Mouse (Mus musculus) E14TG2a.4 (cell line): ENCODE results near the gene Ankrd63.

Source experiments
- H3K27me3 ChIP-seq: 2 replicates; pipeline ENCODE4 v1.6.1; 2014; ENCODE audit warnings: low read length, control low read depth; ENCODE audit not compliant: insufficient read depth
- H3K36me3 ChIP-seq: 2 replicates; pipeline ENCODE4 v1.6.1; 2014; ENCODE audit warnings: low read length, control low read depth; ENCODE audit not compliant: insufficient read depth
- H3K4me1 ChIP-seq: replicated peaks from 2 replicates; pipeline ENCODE4 v1.6.1; 2014; ENCODE audit warnings: low read depth, low read length, control low read depth
- H3K4me3 ChIP-seq: replicated peaks from 2 replicates; pipeline ENCODE4 v1.5.1; 2014; ENCODE audit warnings: mild to moderate bottlenecking, low read length
- H3K9me3 ChIP-seq: 2 replicates; pipeline ENCODE4 v1.6.1; 2014; ENCODE audit warnings: low read length, control low read depth
- CTCF ChIP-seq: conservative IDR thresholded peaks from 2 replicates; pipeline ENCODE4 v1.5.1; 2014; ENCODE audit warnings: low read length
- NANOG ChIP-seq: IDR thresholded peaks from 2 replicates; pipeline ENCODE4 v1.6.1; 2014; ENCODE audit warnings: borderline replicate concordance, low read length, mixed read lengths
- POU5F1 ChIP-seq: IDR thresholded peaks from 2 replicates; pipeline ENCODE4 v1.6.1; 2014; ENCODE audit warnings: low read length, borderline replicate concordance

Ankrd63 gene

DNA sequence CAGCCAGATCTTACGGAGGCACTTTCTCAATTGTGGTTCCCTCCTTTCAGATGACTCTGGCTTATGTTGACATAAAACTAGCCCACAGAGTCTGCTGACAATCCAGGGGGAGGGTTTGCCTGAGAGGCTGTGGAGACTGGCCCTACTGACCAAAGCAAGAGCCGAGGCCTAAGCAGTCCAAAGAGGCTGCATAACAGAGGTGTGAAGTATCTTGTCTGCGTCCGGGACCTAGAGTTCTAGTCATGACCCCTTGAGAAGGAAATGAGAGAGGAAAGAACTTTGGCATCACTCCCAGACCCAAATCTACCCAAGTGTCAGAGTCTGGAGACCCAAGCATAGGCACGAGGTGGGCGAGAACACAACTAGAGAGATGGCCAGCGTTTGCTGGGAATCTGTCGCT lies 17.1 kb downstream of the Ankrd63 start:
- TF ChIP-seq POU5F1: no peak
- TF ChIP-seq CTCF: no peak
- no peak for TF ChIP-seq NANOG
- Histone ChIP-seq H3K4me3 (no peak overlapping the region), H3K27me3 (peaks cover 30% of the 10 kb centered on the region), H3K36me3 (no peaks in the 10 kb centered on the region), H3K4me1 (peaks cover 10% of the 10 kb centered on the region), H3K9me3 (no peaks in the 10 kb centered on the region)

DNA sequence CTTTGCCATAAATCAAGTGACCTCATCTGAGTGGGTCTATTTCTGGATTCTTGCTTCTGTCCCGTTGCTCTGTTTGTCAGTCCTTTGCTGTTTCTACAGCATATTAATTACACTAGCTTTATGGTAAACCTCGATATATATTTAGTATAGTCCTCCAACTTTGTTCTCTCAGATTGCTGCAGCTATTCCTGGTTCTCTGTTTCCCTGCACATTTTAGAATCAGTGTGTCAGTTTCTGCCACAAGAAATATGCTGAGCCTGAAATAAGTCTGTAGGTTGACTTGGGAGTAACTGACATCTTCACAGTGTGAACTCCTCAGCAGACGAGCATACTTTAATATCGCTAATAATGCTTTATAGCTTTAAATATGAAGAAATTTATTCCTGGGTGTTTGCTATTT lies 18.7 kb downstream of the Ankrd63 start:
- peaks cover 10% of the 10 kb centered on the region for H3K4me1 ChIP-seq
- no peaks in the 10 kb centered on the region for H3K9me3 ChIP-seq
- no peaks in the 10 kb centered on the region for H3K36me3 ChIP-seq
- TF ChIP-seq CTCF: no peak
- no peak for TF ChIP-seq POU5F1
- no peak for TF ChIP-seq NANOG
- peaks cover 31% of the 10 kb centered on the region for H3K27me3 ChIP-seq
- no peak overlapping the region for H3K4me3 ChIP-seq

DNA sequence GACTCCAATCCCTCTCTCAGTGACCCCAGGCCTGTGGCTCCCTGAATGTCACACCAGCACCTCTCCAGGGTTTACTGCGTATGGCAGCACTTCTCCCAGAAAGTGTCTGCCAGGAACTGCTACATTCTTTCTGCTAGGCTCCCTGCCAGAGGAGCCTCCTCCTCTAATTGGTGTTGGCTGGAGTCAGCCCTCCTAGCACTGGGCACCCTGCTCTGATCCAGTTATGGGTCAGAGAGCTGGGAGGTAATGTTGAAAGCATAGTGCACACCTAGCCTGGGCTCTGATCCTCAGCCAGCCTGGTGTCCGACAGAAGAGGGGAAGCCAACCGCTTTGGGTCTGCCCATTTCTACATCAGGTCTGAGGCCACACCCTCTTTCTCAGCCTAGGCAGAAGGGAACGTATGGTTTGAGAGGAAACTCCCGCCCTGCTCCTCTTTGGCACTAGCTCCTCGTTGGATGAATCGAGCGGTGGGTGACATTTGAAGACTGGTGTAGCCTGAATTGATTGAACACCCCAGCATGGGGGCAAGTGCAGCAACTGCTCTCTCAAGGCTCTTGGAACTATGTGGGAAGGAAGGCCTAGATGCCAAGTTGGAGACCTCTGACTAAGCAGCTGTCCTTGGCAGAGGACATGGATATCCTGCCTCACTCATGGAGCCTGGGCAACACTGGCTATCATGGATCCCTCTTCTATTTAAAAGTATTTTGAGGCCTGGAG lies 21.1 kb downstream of the Ankrd63 start:
- H3K4me3 ChIP-seq: no peak overlapping the region
- peaks cover 42% of the 10 kb centered on the region for H3K27me3 ChIP-seq
- peaks cover 14% of the 10 kb centered on the region for H3K4me1 ChIP-seq
- 0 out of 2 replicates have a peak, but pooled peaks cover 4% of the 10 kb centered on the region for H3K36me3 ChIP-seq
- no peak for TF ChIP-seq POU5F1
- no peak for TF ChIP-seq CTCF
- TF ChIP-seq NANOG: no peak
- no peaks in the 10 kb centered on the region; the same call in 1 of the 2 replicates for H3K9me3 ChIP-seq

DNA sequence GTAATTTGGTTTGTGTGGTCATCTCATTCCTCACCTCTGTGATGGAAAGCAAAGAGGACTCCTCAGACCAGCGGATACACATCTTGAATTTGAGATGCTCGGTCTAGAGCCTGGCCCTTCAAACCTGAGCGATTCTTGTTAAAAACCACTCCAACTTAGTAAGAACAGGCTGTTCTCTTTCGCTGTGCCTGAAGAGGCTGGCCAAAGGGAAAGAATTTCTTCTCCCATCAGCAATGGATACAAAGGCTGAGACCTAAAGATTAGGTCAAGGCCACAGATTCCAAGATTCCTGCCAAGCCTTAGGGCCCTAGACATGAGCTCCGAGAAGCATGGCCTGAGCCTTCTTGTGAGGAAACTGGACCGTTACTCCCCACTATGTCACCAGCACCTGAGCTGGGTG lies 22.8 kb downstream of the Ankrd63 start:
- H3K36me3 ChIP-seq: 0 out of 2 replicates have a peak, but pooled peaks cover 4% of the 10 kb centered on the region
- peaks cover 24% of the 10 kb centered on the region for H3K4me1 ChIP-seq
- no peak for TF ChIP-seq POU5F1
- TF ChIP-seq CTCF: no peak
- TF ChIP-seq NANOG: no peak
- no peaks in the 10 kb centered on the region; the same call in 1 of the 2 replicates for H3K9me3 ChIP-seq
- H3K4me3 ChIP-seq: no peak overlapping the region
- peaks cover 47% of the 10 kb centered on the region for H3K27me3 ChIP-seq

DNA sequence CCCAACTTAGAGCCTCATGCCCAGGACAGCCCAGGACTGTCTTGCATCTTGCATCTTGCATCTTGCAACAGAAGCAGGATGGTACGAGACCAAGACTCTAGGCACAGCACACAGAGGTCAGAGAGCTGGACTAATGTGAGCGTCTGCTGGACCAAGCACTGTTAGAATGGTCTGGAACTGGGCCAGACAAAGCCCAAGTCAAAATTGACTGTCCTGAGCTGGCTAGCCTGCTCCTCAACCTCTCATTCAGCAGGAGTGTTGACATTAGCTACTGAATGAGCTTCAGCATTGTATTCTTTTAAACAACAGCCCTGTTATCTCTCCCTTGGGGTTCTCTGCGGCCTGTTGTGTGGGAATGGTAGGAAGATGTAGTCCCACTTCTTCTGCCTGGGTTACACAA lies 24.2 kb downstream of the Ankrd63 start:
- H3K27me3 ChIP-seq: peaks cover 58% of the 10 kb centered on the region
- peaks cover 38% of the 10 kb centered on the region for H3K4me1 ChIP-seq
- no peaks in the 10 kb centered on the region; the same call in 1 of the 2 replicates for H3K9me3 ChIP-seq
- TF ChIP-seq POU5F1 (no peak), NANOG (no peak), CTCF (no peak)
- no peak overlapping the region for H3K4me3 ChIP-seq
- 0 out of 2 replicates have a peak, but pooled peaks cover 4% of the 10 kb centered on the region for H3K36me3 ChIP-seq

DNA sequence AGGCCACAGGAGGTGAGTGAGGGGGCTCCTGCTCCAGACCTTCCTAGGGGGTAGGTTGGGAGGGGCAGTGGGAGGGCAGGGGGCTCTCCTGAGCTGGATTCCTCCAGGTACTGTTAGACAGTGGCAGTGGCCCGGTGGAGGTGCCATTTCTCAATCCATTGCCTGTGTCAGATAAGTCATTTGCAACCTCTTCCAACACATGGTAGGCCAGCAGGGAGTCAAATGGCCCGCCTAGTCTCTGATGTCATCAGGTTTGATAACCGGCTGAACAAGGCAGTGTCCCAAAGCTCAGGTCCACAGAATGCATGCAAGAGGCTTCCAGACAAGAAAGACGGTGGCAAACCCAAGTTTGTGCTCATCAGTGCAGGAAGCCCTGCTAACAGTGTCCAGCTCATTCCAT lies 25.9 kb downstream of the Ankrd63 start:
- peak overlapping the region; percentile 83 for H3K4me3 ChIP-seq
- H3K27me3 ChIP-seq: peaks cover 58% of the 10 kb centered on the region
- H3K4me1 ChIP-seq: peaks cover 53% of the 10 kb centered on the region
- TF ChIP-seq NANOG: no peak
- no peaks in the 10 kb centered on the region; the same call in 1 of the 2 replicates for H3K9me3 ChIP-seq
- 0 out of 2 replicates have a peak, but pooled peaks cover 4% of the 10 kb centered on the region for H3K36me3 ChIP-seq

DNA sequence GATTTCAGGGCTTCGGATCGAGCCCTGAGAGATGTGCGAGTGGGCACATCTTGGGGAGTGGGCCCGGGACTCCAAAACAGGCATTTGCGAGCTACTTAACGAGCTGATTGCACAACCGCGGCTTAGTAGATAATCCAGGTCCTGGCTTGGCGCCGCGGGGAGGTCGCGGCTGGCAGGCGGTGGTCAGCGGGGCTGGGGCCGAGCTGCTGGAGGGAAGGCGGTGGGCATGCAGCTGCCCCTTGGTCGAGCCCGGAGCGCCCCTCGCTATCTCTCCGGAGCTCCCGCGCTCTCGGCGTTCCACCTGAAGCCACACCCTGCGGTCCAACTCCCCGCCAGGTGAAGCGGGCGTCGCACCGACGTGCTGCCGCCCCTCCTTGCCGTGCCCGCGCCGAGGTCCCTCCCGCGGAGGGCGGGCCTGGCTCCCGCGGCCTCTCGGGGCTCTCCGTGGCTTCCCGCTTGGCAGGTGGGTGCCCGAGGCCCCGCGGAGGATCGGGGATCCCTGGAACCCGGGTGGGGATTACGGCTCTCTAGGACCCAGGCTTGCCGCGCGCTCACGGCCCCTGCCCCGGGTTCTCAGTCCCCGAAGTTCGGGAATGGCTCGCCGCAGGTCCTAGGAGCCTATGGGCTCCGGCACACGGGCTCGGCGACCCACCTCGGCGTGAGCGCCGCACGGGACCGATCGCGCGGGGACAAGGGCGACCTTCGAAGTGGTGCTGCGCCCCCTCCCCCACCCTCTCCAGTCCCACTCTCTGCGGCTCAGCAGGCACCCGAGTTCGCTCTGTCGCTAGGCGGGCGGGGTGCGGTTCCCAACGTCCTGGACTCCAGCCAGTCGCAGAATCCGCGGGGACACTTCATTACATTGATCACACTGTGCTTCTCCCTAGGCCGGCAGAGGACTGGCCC lies 26.7 kb downstream of the Ankrd63 start:
- peaks cover 53% of the 10 kb centered on the region for H3K4me1 ChIP-seq
- no peak for TF ChIP-seq POU5F1
- TF ChIP-seq CTCF: no peak
- TF ChIP-seq NANOG: no peak

DNA sequence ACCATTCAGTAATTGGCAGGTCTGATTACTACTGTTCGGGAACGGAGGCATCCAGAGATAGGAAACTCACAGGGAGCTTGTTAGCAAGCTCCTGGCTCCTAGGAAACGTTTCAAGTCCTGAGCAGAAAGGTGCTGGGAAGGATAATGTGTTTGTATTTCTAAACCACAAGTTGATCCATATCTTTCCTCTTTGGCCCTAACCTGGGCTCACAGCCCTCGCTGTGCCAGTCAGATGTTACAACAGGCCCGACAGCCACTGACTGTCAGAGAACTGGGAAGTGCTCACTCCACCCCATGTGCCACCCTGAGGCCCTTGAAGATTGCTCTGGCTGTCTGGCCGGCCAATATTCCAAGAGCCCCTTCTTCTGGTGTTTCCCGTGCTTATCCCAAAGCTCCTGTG lies 29.3 kb downstream of the Ankrd63 start:
- H3K4me3 ChIP-seq: peak overlapping the region; percentile 56
- no peaks in the 10 kb centered on the region for H3K36me3 ChIP-seq
- H3K9me3 ChIP-seq: no peaks in the 10 kb centered on the region; the same call in 1 of the 2 replicates
- TF ChIP-seq POU5F1: no peak
- TF ChIP-seq NANOG: no peak
- no peak for TF ChIP-seq CTCF
- peaks cover 62% of the 10 kb centered on the region for H3K4me1 ChIP-seq
- peaks cover 48% of the 10 kb centered on the region for H3K27me3 ChIP-seq

More for the DNA sequence above, 26.7 kb downstream of the Ankrd63 start:
- H3K27me3 ChIP-seq: peaks cover 58% of the 10 kb centered on the region
- H3K9me3 ChIP-seq: no peaks in the 10 kb centered on the region; the same call in 1 of the 2 replicates
- peak overlapping the region; percentile 83 for H3K4me3 ChIP-seq
- 0 out of 2 replicates have a peak, but pooled peaks cover 4% of the 10 kb centered on the region for H3K36me3 ChIP-seq
